Mouse (Mus musculus): ENCODE measurements around the gene Rpl26.

DNA sequence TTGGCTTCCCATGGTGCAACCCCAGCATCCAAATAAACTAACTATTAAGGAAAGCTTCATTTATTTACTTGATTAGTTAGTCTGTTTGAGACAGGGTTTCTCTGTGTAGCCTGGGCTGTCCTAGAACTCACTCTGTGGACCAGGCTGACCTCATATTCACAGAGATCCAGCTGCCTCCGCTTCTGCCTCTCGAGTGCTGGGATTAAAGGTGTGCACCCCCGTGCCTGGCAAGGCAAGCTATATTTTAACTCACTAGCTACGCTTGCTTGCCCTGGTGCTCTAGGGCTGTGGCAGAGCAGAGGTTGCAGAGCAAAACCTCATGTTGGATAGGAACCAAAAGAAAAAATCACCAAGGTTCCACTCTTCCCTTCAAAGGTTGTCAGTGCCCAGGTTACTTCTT is 39.1 kb downstream of the Rpl26 start:
- TF ChIP-seq POLR2A (IDR thresholded peaks at IDR 0.05; ENCODE audit: borderline replicate concordance, low read depth, low read length): no peak
- no peak for TF ChIP-seq CTCF (IDR thresholded peaks at IDR 0.05; ENCODE audit: low read depth, low read length)

All from bone marrow macrophage, adult 2 months (primary cell).